Mouse (Mus musculus): ENCODE results near the gene Ablim1. TPM values are rescaled to one million over a fixed set of nuclear protein-coding genes. Genes with fewer than 3 reads are reported as not detected.

Ablim1 gene
- polyA plus RNA-seq, 1 experiment from 2014 or later, result 52.8 TPM

DNA sequence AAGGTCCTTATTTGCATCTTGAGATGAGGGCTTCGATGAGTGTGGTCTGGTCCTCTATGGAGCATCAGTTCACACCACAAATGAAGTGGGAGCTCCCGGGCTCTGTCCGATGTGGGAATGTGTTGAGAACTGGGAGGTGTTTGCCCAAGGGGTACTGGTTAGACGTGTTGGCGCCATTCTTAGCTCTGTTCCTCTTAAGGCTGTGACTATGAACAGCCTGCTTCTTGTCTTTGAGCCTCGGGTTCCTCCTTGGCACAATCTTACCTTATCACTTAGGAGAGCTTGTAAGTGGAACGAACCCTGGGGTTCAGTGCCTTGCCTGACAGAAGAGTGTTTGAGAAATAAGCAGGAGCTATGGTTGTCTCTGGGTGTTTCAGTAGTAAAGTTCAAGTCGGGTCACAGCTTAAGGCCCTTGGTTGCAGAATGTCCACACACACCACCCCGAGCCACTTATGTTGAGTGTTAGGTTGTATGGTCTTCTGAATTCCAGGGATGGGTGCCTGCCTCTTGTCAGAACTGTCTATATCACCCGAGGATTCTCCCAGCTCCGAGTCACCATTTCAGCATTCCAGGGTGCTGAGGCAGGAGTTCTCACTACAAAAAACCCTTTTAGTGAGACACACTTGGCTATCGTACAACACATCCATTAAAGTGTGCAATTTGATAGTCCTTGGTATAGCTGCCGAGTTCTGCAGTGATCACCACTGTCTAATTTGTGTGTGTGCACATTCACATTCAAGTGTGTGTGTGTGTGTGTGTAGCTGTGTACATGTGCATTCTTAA lies 131.6 kb downstream of the Ablim1 start:
- no peaks in the 10 kb centered on the region for H3K27me3 ChIP-seq (ENCODE audit: control insufficient read depth, insufficient read depth, low read length)
- no peak overlapping the region for H3K27ac ChIP-seq (replicated peaks; ENCODE audit: low read depth, low read length)
- ATAC-seq (ENCODE audit: low FRiP score, low TSS enrichment) (no peak), DNase-seq (no peak)
- H3K9me3 ChIP-seq (ENCODE audit: control insufficient read depth, low read length), result no peaks in the 10 kb centered on the region
- no peak overlapping the region for H3K9ac ChIP-seq (replicated peaks; ENCODE audit: low read length)
- no peak overlapping the region for H3K4me2 ChIP-seq (ENCODE audit: low read length)
- no peaks in the 10 kb centered on the region for H3K36me3 ChIP-seq (ENCODE audit: control insufficient read depth, insufficient read depth, low read length)
- no peaks in the 10 kb centered on the region for H3K4me1 ChIP-seq (ENCODE audit: control insufficient read depth, insufficient read depth, low read length)
- 92% methylated on average over 13 of the region's 13 CpGs for WGBS
- H3K4me3 ChIP-seq (replicated peaks; ENCODE audit: low read depth, low read length), result no peak overlapping the region

DNA sequence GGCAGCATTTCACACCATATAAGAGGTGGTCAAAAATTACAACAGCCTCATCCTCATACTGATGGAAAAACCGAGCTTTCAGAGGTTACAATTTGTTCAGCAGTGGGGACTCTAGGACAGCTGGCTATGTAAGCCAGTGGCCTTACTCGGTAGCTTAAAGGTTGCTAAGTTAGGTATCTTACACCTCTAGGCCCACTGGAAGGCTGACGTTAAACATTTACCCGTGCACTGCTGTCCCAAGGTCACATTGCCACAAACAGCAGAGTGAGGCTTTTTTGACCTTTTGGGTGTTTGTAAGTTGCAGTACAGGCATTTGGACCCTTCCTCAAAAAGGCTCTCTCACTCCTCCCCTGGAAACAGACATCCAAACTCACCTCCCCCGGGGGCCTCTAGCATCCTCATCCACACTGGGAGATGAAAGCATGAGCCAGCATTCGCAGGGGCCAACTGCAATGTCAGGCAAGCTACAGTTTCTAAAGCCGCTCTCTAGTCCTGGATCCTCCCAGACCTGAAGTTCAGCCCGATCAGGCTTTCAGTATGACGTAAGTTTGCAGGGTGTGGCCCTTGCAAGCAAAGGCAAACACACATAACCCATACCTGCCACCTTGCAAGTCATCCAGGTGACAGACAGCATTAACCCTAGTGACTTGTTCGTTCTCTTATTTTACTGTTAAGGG lies 132.7 kb downstream of the Ablim1 start:
- Histone ChIP-seq H3K9me3 (ENCODE audit: control insufficient read depth, low read length) (no peaks in the 10 kb centered on the region), H3K9ac (replicated peaks; ENCODE audit: low read length) (no peak overlapping the region), H3K4me2 (ENCODE audit: low read length) (no peak overlapping the region), H3K36me3 (ENCODE audit: control insufficient read depth, insufficient read depth, low read length) (no peaks in the 10 kb centered on the region), H3K27me3 (ENCODE audit: control insufficient read depth, insufficient read depth, low read length) (no peaks in the 10 kb centered on the region), H3K4me3 (replicated peaks; ENCODE audit: low read depth, low read length) (no peak overlapping the region), H3K27ac (replicated peaks; ENCODE audit: low read depth, low read length) (no peak overlapping the region), H3K4me1 (ENCODE audit: control insufficient read depth, insufficient read depth, low read length) (no peaks in the 10 kb centered on the region)
- WGBS, result 89% methylated on average over 10 of the region's 10 CpGs
- ATAC-seq (ENCODE audit: low FRiP score, low TSS enrichment) (no peak), DNase-seq (no peak)

DNA sequence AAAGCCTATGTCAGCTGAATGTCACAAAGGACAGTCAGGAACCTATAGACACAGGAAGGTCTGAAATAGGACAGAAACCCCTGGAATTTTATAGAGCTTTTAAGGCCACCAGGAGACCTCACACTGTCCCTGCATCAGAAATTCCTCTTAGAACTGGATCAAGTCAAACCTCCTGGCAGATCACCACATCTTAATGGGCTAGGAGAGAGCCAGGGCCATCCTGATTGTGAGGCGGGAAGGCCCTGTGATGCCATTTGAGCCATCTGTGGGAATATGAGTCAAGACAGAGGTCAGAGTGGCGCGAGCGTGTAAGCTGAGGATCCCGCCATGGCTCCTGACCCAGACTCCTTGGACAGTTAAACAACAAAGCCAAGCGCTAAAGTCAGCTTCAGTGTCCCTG lies 133.4 kb downstream of the Ablim1 start:
- Histone ChIP-seq H3K9ac (replicated peaks; ENCODE audit: low read length) (no peak overlapping the region), H3K36me3 (ENCODE audit: control insufficient read depth, insufficient read depth, low read length) (no peaks in the 10 kb centered on the region), H3K4me2 (ENCODE audit: low read length) (no peak overlapping the region), H3K4me3 (replicated peaks; ENCODE audit: low read depth, low read length) (no peak overlapping the region), H3K9me3 (ENCODE audit: control insufficient read depth, low read length) (no peaks in the 10 kb centered on the region), H3K27ac (replicated peaks; ENCODE audit: low read depth, low read length) (no peak overlapping the region), H3K27me3 (ENCODE audit: control insufficient read depth, insufficient read depth, low read length) (no peaks in the 10 kb centered on the region), H3K4me1 (ENCODE audit: control insufficient read depth, insufficient read depth, low read length) (no peaks in the 10 kb centered on the region)
- DNase-seq, result no peak
- WGBS, result 96% methylated on average over 6 of the region's 6 CpGs
- no peak for ATAC-seq (ENCODE audit: low FRiP score, low TSS enrichment)

GRCm38 (mm10) chr19:57180908-57181307 lies 133.8 kb downstream of the Ablim1 start:
- WGBS, result 85% methylated on average over 3 of the region's 3 CpGs
- no peak for ATAC-seq (ENCODE audit: low FRiP score, low TSS enrichment)
- Histone ChIP-seq H3K4me2 (ENCODE audit: low read length) (no peak overlapping the region), H3K27ac (replicated peaks; ENCODE audit: low read depth, low read length) (no peak overlapping the region), H3K9me3 (ENCODE audit: control insufficient read depth, low read length) (no peaks in the 10 kb centered on the region), H3K4me3 (replicated peaks; ENCODE audit: low read depth, low read length) (no peak overlapping the region), H3K36me3 (ENCODE audit: control insufficient read depth, insufficient read depth, low read length) (no peaks in the 10 kb centered on the region), H3K9ac (replicated peaks; ENCODE audit: low read length) (no peak overlapping the region), H3K4me1 (ENCODE audit: control insufficient read depth, insufficient read depth, low read length) (no peaks in the 10 kb centered on the region), H3K27me3 (ENCODE audit: control insufficient read depth, insufficient read depth, low read length) (no peaks in the 10 kb centered on the region)
- no peak for DNase-seq

DNA sequence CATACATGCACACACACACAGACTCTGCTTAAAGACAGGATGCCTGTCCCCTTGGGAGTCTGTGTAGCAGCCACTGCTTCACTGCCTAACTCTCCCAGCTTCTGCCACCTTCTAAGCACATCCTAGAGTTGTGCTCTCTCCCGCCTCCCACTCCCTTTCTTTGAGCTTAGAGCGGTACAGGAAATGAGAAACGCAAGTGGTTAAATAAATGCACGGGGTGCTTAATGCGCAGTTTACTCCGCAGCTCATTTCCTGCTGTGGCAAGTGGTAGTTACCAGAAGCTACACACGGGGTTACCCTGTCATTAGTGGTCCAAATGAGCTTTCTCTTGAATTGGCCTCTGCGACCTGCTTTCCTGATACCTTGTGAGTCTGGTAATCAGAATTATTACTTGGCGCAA lies 134.4 kb downstream of the Ablim1 start:
- no peaks in the 10 kb centered on the region for H3K4me1 ChIP-seq (ENCODE audit: control insufficient read depth, insufficient read depth, low read length)
- DNase-seq, result no peak
- 90% methylated on average over 9 of the region's 9 CpGs for WGBS

GRCm38 (mm10) chr19:57179269-57179668 lies 135.4 kb downstream of the Ablim1 start:
- no peak overlapping the region for H3K4me3 ChIP-seq (replicated peaks; ENCODE audit: low read depth, low read length)
- no peak overlapping the region for H3K27ac ChIP-seq (replicated peaks; ENCODE audit: low read depth, low read length)
- no peak for DNase-seq
- H3K4me2 ChIP-seq (ENCODE audit: low read length), result no peak overlapping the region
- H3K36me3 ChIP-seq (ENCODE audit: control insufficient read depth, insufficient read depth, low read length), result no peaks in the 10 kb centered on the region
- WGBS, result 87% methylated on average over 7 of the region's 7 CpGs
- no peak overlapping the region for H3K9ac ChIP-seq (replicated peaks; ENCODE audit: low read length)
- no peak for ATAC-seq (ENCODE audit: low FRiP score, low TSS enrichment)
- H3K9me3 ChIP-seq (ENCODE audit: control insufficient read depth, low read length), result no peaks in the 10 kb centered on the region
- no peaks in the 10 kb centered on the region for H3K4me1 ChIP-seq (ENCODE audit: control insufficient read depth, insufficient read depth, low read length)
- no peaks in the 10 kb centered on the region for H3K27me3 ChIP-seq (ENCODE audit: control insufficient read depth, insufficient read depth, low read length)

More for the DNA sequence above, 134.4 kb downstream of the Ablim1 start:
- Histone ChIP-seq H3K9me3 (ENCODE audit: control insufficient read depth, low read length) (no peaks in the 10 kb centered on the region), H3K4me3 (replicated peaks; ENCODE audit: low read depth, low read length) (no peak overlapping the region), H3K4me2 (ENCODE audit: low read length) (no peak overlapping the region), H3K9ac (replicated peaks; ENCODE audit: low read length) (no peak overlapping the region), H3K27me3 (ENCODE audit: control insufficient read depth, insufficient read depth, low read length) (no peaks in the 10 kb centered on the region), H3K27ac (replicated peaks; ENCODE audit: low read depth, low read length) (no peak overlapping the region), H3K36me3 (ENCODE audit: control insufficient read depth, insufficient read depth, low read length) (no peaks in the 10 kb centered on the region)
- no peak for ATAC-seq (ENCODE audit: low FRiP score, low TSS enrichment)

DNA sequence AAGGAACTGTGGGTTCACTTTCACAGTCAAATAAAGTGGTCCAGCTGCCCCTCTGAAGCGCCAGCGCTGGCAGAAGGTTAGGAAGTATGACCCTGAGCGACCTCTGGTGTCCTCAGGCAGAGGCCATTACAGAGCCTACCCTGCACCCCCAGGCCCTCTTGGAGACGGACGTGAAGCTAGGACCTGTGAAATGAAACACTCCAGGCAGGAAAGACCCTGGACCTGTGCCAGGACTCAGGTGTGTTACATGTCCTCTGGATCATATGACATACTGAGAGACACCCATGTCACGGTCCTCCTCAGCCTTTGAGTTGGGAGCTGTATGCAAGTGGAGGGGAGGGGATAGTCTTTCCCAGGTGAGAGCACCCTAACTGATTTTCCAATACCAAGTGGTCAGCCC lies 137.4 kb downstream of the Ablim1 start:
- Histone ChIP-seq H3K27me3 (ENCODE audit: control insufficient read depth, insufficient read depth, low read length) (no peaks in the 10 kb centered on the region), H3K9ac (replicated peaks; ENCODE audit: low read length) (no peak overlapping the region), H3K27ac (replicated peaks; ENCODE audit: low read depth, low read length) (no peak overlapping the region), H3K4me3 (replicated peaks; ENCODE audit: low read depth, low read length) (no peak overlapping the region), H3K36me3 (ENCODE audit: control insufficient read depth, insufficient read depth, low read length) (no peaks in the 10 kb centered on the region), H3K4me1 (ENCODE audit: control insufficient read depth, insufficient read depth, low read length) (no peaks in the 10 kb centered on the region), H3K9me3 (ENCODE audit: control insufficient read depth, low read length) (no peaks in the 10 kb centered on the region), H3K4me2 (ENCODE audit: low read length) (no peak overlapping the region)
- DNase-seq (no peak), ATAC-seq (ENCODE audit: low FRiP score, low TSS enrichment) (no peak)
- WGBS, result 83% methylated on average over 6 of the region's 6 CpGs

GRCm38 (mm10) chr19:57175077-57175476 lies 139.6 kb downstream of the Ablim1 start:
- Histone ChIP-seq H3K4me2 (ENCODE audit: low read length) (no peak overlapping the region), H3K27me3 (ENCODE audit: control insufficient read depth, insufficient read depth, low read length) (no peaks in the 10 kb centered on the region), H3K4me3 (replicated peaks; ENCODE audit: low read depth, low read length) (no peak overlapping the region), H3K9me3 (ENCODE audit: control insufficient read depth, low read length) (no peaks in the 10 kb centered on the region), H3K9ac (replicated peaks; ENCODE audit: low read length) (no peak overlapping the region), H3K27ac (replicated peaks; ENCODE audit: low read depth, low read length) (no peak overlapping the region), H3K36me3 (ENCODE audit: control insufficient read depth, insufficient read depth, low read length) (no peaks in the 10 kb centered on the region), H3K4me1 (ENCODE audit: control insufficient read depth, insufficient read depth, low read length) (no peaks in the 10 kb centered on the region)
- ATAC-seq (ENCODE audit: low FRiP score, low TSS enrichment), result no peak
- no peak for DNase-seq

GRCm38 (mm10) chr19:57174541-57174940 lies 140.2 kb downstream of the Ablim1 start:
- 90% methylated on average over 5 of the region's 5 CpGs for WGBS
- ATAC-seq (ENCODE audit: low FRiP score, low TSS enrichment) (no peak), DNase-seq (no peak)
- no peak overlapping the region for H3K4me3 ChIP-seq (replicated peaks; ENCODE audit: low read depth, low read length)
- H3K9me3 ChIP-seq (ENCODE audit: control insufficient read depth, low read length), result no peaks in the 10 kb centered on the region
- H3K27me3 ChIP-seq (ENCODE audit: control insufficient read depth, insufficient read depth, low read length), result no peaks in the 10 kb centered on the region
- no peak overlapping the region for H3K4me2 ChIP-seq (ENCODE audit: low read length)
- no peak overlapping the region for H3K9ac ChIP-seq (replicated peaks; ENCODE audit: low read length)
- no peaks in the 10 kb centered on the region for H3K36me3 ChIP-seq (ENCODE audit: control insufficient read depth, insufficient read depth, low read length)
- H3K4me1 ChIP-seq (ENCODE audit: control insufficient read depth, insufficient read depth, low read length), result no peaks in the 10 kb centered on the region
- no peak overlapping the region for H3K27ac ChIP-seq (replicated peaks; ENCODE audit: low read depth, low read length)
